Mouse (Mus musculus): ENCODE results near the gene 2010111I01Rik. TPM values are rescaled to one million over a fixed set of nuclear protein-coding genes. Genes with fewer than 3 reads are reported as not detected.
"Not testable (repeated sequence)": the region's sequence is repeated elsewhere in the genome, so short reads cannot be mapped to it uniquely, and the experiment has no call there.

Gene 2010111I01Rik
- total and polyA plus RNA-seq, 3 experiments, result 13.3 to 19.8 (median 14.4) TPM

DNA sequence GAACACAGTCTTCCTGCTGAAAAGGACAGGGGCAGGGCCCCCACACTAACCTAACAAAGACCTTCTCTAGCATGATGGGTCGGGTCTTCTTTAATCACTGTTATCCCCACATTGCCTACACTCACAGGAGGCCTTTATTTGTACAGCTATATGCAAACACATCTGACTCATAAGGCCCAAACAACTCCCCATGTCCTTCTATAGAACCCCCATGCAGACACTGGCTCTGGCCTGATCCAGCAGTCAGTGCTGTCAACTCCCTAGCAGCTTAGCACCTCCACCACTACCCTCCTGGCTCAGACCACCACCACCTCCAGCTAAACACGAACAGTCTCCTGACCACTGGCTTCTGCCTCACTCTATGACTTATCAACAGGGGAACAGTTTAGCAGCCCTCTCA, 382.9 kb downstream of the 2010111I01Rik start:
- dilution Hi-C loops (cut with MboI; ENCODE audit: extremely low pct_ligation_motif_present, extremely low pct_unique_long_range_greater_than_20kb, low sequenced_read_pairs), result no loop called here
- no peak overlapping the region for H3K27ac ChIP-seq (ENCODE audit: insufficient read depth, low read depth)
- TF ChIP-seq USF1 (IDR thresholded peaks at IDR 0.05; ENCODE audit: low read depth, low read length), result no peak

DNA sequence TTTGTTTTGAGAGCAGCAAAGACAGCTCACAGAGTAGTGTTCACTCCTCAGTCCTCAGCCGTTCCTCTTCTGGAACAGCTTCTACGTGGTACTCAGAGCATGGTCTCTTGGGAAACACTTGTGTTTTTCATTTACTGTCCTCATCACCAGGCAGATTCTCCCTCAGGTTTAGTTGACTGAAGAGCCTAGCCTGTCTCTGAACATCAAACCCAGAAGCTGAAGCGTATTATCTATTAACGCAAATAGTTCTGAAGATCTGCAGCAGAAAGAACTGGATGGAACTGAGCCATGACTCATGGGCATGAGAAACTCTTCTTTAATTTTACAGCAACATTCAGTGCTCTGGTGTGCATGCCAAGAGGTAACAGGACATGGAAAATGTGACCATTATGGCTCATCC, 385.4 kb downstream of the 2010111I01Rik start:
- TF ChIP-seq KAT2A (IDR thresholded peaks at IDR 0.05; ENCODE audit: insufficient replicate concordance, low read length) (no peak), HCFC1 (IDR thresholded peaks at IDR 0.05; ENCODE audit: low read depth, low read length) (no peak), USF1 (IDR thresholded peaks at IDR 0.05; ENCODE audit: low read depth, low read length) (no peak), ZNF384 (IDR thresholded peaks at IDR 0.05; ENCODE audit: low read depth, low read length) (no peak), CTCF (conservative IDR thresholded peaks at IDR 0.05 in 1 of 2, IDR thresholded peaks at IDR 0.05 in 1 of 2; ENCODE audit: low read depth in 2 of 2, low read length in 2 of 2) (no peak), JUND (conservative IDR thresholded peaks at IDR 0.05; ENCODE audit: low read depth, low read length) (no peak), GABPA (IDR thresholded peaks at IDR 0.05; ENCODE audit: insufficient replicate concordance, low read depth, low read length) (no peak), ETS1 (conservative IDR thresholded peaks at IDR 0.05; ENCODE audit: low read depth, low read length) (no peak), MYC (IDR thresholded peaks at IDR 0.05; ENCODE audit: low read depth, low read length) (no peak), MXI1 (IDR thresholded peaks at IDR 0.05; ENCODE audit: low read depth, low read length) (no peak), IRF4 (IDR thresholded peaks at IDR 0.05; ENCODE audit: low read depth, low read length) (no peak), MAZ (IDR thresholded peaks at IDR 0.05; ENCODE audit: low read depth, low read length) (no peak), ZKSCAN1 (IDR thresholded peaks at IDR 0.05; ENCODE audit: borderline replicate concordance, low read depth, low read length) (no peak), CHD1 (IDR thresholded peaks at IDR 0.05; ENCODE audit: low read depth, low read length) (no peak)
- H3K27me3 ChIP-seq (replicated peaks), result no peaks in the 10 kb centered on the region
- no peaks in the 10 kb centered on the region for H3K9me3 ChIP-seq (replicated peaks; ENCODE audit: low read length)
- H3K4me1 ChIP-seq (ENCODE audit: control insufficient read depth in 1 of 2, insufficient read depth in 2 of 2), result peaks cover 0 to 28% of the 10 kb centered on the region in 2 experiments; a peak in 2 of 4 replicates
- in situ Hi-C loops (cut with MboI; ENCODE audit: low pct_ligation_motif_present, low pct_unique_long_range_greater_than_20kb, low sequenced_read_pairs), result no loop called here
- H3K27ac ChIP-seq (ENCODE audit: insufficient read depth, low read depth), result no peak overlapping the region
- dilution Hi-C loops (cut with MboI; ENCODE audit: extremely low pct_ligation_motif_present, extremely low pct_unique_long_range_greater_than_20kb, low sequenced_read_pairs), result no loop called here
- no peak overlapping the region for H3K4me2 ChIP-seq (ENCODE audit: insufficient read depth, low read depth, poor library complexity, severe bottlenecking)
- peaks cover 0 to 2% of the 10 kb centered on the region in 2 experiments for H3K36me3 ChIP-seq (replicated peaks in 1 of 2; ENCODE audit: control insufficient read depth in 1 of 2, insufficient read depth in 1 of 2, low read length in 1 of 2)
- no peak overlapping the region for H3K9ac ChIP-seq (ENCODE audit: insufficient read depth, low read depth)
- H3K4me3 ChIP-seq (replicated peaks in 1 of 3; ENCODE audit: low read depth in 2 of 3, low read length in 2 of 3, poor library complexity in 1 of 3), result no peak overlapping the region
- no peaks in the 10 kb centered on the region for H3K79me2 ChIP-seq (replicated peaks; ENCODE audit: control insufficient read depth, extremely low read depth, insufficient read depth, poor library complexity, severe bottlenecking)
- no peak for DNase-seq (ENCODE audit: extremely low read depth)

More for the DNA sequence above, 382.9 kb downstream of the 2010111I01Rik start:
- H3K4me2 ChIP-seq (ENCODE audit: insufficient read depth, low read depth, poor library complexity, severe bottlenecking), result no peak overlapping the region
- peaks cover 2% of the 10 kb centered on the region in 2 experiments for H3K36me3 ChIP-seq (replicated peaks in 1 of 2; ENCODE audit: control insufficient read depth in 1 of 2, insufficient read depth in 1 of 2, low read length in 1 of 2)
- no peak for DNase-seq (ENCODE audit: extremely low read depth)
- H3K4me1 ChIP-seq (ENCODE audit: control insufficient read depth in 1 of 2, insufficient read depth in 2 of 2), result peaks cover 5 to 41% of the 10 kb centered on the region in 2 experiments; a peak in 3 of 4 replicates
- H3K79me2 ChIP-seq (replicated peaks; ENCODE audit: control insufficient read depth, extremely low read depth, insufficient read depth, poor library complexity, severe bottlenecking), result no peaks in the 10 kb centered on the region
- in situ Hi-C loops (cut with MboI; ENCODE audit: low pct_ligation_motif_present, low pct_unique_long_range_greater_than_20kb, low sequenced_read_pairs), result loop anchor here (25.0 kb wide), 1 partner anchor 690 kb away; no protein-coding TSS in a partner anchor
- no peak overlapping the region for H3K4me3 ChIP-seq (replicated peaks in 1 of 3; ENCODE audit: low read depth in 2 of 3, low read length in 2 of 3, poor library complexity in 1 of 3)
- H3K9ac ChIP-seq (ENCODE audit: insufficient read depth, low read depth), result no peak overlapping the region
- H3K9me3 ChIP-seq (replicated peaks; ENCODE audit: low read length), result no peaks in the 10 kb centered on the region
- no peaks in the 10 kb centered on the region for H3K27me3 ChIP-seq (replicated peaks)

DNA sequence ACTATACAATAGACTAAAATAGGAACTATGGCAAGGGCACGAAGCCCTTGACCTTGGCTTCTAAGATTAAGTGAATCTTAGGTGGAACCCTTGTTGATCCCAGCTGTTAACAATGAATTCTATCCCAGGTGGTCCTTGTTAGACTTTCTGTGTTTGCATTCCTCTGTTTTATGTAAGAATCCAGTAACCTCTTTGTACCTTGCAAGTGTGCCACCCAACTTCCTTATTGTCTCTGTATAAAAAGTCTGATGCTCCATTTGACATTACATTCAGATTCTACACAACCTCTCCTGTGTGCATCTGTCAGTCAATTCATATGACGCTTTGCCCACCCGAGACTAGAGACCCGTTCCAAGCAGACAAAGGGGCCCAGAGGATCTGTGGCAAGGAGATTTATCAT, 388.6 kb downstream of the 2010111I01Rik start:
- DNase-seq (ENCODE audit: extremely low read depth); H3K27me3 ChIP-seq (replicated peaks); in situ Hi-C loops (cut with MboI; ENCODE audit: low pct_ligation_motif_present, low pct_unique_long_range_greater_than_20kb, low sequenced_read_pairs); H3K4me3 ChIP-seq (replicated peaks in 1 of 3; ENCODE audit: low read depth in 2 of 3, low read length in 2 of 3, poor library complexity in 1 of 3); H3K4me2 ChIP-seq (ENCODE audit: insufficient read depth, low read depth, poor library complexity, severe bottlenecking); H3K79me2 ChIP-seq (replicated peaks; ENCODE audit: control insufficient read depth, extremely low read depth, insufficient read depth, poor library complexity, severe bottlenecking); dilution Hi-C loops (cut with MboI; ENCODE audit: extremely low pct_ligation_motif_present, extremely low pct_unique_long_range_greater_than_20kb, low sequenced_read_pairs); H3K27ac ChIP-seq (ENCODE audit: insufficient read depth, low read depth); H3K36me3 ChIP-seq (replicated peaks in 1 of 2; ENCODE audit: control insufficient read depth in 1 of 2, insufficient read depth in 1 of 2, low read length in 1 of 2); H3K9ac ChIP-seq (ENCODE audit: insufficient read depth, low read depth); H3K9me3 ChIP-seq (replicated peaks; ENCODE audit: low read length): not testable (repeated sequence)
- H3K4me1 ChIP-seq (ENCODE audit: control insufficient read depth in 1 of 2, insufficient read depth in 2 of 2), result peaks cover 0 to 24% of the 10 kb centered on the region in 2 experiments; a peak in 2 of 4 replicates

Data from CH12.LX (cell line).